Mouse (Mus musculus) T-cell, adult 2 months (primary cell): ENCODE results near the gene Rprd1b.
"Not testable (repeated sequence)": the region's sequence is repeated elsewhere in the genome, so short reads cannot be mapped to it uniquely, and the experiment has no call there.

Experiments used
- DNase-seq: peaks from one replicate; pipeline ENCODE4 v3.0.0; 2022; ENCODE audit warnings: low spot score

Gene Rprd1b

DNA sequence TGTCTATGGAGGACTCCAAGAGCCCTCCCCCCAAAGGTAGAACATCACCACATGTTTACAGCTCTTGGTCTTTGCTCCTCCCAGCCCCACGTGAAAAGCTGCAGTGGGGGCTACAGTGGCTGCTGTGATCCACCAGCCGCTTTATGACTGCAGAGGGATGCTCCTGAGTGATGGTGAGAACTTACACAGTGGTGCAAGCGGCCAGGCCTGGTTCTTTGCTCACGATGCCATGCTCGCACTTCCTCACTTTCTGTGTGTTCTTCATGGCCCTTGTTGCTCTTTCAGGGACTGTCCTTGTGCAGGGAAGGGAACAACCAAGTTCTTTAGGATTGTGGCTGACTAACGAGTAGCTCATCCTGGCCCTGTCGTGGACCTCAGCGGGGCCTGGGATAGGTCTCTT is 15.2 kb downstream of the Rprd1b start:
- no peak for DNase-seq

DNA sequence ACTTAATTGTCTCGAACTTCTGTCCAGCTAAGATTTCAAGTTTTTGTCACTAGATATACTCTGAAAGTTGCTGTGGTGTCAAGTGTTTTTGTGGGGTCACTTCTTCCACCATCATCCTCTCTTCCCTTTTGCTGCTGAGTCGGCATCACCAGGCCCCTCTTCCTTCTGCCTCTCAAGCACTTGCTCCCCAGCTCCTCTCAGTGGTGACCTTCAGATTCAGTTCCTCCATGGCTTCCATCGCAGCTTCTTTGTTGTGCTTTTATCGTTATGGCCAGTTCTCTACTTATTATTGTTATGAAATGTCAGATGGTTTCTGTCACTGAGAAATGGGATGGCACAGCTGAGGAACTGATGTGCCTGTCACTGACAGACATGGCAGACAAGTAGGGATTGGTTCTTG is 17.9 kb downstream of the Rprd1b start:
- DNase-seq: no peak

DNA sequence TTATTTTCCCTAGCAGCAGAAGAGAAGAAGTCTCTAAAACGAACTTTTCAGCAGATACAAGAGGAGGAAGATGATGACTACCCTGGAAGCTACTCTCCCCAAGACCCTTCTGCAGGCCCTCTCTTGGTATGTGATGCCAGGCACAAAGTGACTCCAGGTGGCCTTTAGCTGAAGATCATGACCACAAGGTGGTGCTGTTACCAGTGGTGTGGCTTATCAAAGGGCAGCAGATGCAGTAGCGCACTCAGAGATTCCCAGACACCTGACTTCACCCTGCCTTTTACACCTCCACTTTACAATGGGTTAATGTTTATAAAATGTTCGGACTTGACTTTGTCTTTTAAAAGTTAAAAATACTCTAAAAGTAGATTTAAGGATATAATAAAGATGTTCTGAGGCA is 19.6 kb downstream of the Rprd1b start:
- DNase-seq: peak; percentile 46

DNA sequence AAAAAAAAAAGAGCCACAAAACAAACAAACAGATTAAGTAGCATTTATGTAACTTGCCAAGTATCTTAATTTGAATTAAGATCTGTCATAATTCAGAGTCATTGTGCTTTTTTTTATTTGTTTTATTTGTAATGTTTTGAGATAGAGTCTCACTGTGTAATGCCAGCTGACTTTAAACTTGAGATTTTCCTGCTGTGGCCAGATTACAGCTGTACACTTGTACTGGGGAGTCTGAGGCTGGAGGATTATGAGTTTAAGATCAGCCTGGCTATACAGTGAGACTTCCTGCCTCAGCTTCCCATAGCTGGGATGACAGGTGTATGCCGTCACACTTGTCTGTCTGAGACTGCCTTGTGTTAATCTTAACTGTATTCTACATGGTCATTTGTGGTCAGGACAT is 20.4 kb downstream of the Rprd1b start:
- no peak for DNase-seq

DNA sequence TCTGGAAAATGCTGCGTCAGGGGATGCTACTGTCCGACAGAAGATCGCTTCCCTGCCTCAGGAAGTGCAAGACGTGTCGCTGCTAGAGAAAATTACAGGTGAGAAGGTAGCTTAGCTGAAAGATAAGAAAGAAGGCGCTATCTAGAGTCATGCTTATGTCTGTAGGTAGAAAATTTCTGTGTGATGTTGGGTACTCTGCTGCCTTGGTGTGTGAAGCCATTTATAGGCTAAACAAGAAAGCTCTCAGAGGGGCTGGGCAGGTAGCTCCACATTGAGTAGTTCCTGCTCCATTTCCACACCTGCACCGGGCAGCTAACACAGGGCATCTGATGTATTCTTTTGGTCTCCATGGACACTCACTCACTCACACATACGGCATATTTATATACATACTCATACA is 21.8 kb downstream of the Rprd1b start:
- no peak for DNase-seq

DNA sequence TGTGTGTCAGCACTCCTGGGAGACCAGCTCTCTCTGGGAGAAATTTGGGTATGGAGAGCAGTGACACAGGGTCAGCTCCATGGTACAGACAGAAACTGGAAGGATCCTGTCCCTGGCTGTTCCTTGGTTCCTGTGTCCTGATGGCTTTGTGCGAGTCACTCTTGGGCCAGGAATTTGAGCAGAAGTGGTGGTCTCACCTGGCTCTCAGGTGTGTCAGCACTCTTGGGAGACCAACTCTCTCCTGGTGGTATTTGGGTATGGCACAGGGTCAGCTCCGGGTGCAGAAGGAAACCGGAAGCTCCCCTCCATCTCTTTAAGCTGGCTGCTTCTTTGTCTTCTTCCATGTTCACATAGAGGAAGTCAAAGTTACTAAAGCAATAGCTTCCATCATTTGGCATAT is 26.3 kb downstream of the Rprd1b start:
- DNase-seq: no peak

DNA sequence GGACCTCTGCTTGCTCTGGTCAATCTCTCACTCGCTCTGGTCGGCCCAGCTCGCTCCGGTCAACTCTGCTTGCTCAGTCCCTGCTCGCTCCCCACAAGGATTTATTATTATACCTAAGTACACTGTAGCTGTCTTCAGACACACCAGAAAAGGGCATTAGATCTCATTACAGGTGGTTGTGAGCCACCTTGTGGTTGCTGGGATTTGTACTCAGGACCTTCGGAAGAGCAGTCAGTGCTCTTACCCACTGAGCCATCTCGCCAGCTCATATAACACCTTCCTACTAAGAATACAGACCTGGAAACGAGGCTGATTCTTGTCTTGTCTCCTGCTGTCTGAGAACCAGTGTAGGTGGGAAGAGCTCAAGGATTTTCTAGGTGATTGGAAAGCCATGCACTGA is 27.1 kb downstream of the Rprd1b start:
- DNase-seq: not testable (repeated sequence)

DNA sequence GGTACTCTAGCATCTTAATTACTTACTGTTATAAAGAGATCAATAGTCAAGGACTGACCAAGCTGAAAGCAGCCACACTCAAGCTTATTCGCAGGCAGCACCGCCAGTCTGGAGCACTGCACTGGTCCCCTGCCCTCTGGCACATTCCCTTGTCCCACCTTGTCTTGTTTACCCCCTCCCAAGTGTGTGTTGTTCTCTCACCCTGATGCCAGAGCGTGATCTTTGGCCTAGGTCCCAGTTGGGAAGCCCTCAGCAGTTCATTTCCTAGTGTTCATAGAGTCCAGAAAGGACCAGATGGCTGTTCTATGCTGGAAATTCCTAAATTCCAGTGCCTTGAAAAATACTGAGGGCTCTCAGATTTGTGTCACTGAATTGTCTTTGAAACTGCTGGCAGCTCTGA is 28.7 kb downstream of the Rprd1b start:
- no peak for DNase-seq

DNA sequence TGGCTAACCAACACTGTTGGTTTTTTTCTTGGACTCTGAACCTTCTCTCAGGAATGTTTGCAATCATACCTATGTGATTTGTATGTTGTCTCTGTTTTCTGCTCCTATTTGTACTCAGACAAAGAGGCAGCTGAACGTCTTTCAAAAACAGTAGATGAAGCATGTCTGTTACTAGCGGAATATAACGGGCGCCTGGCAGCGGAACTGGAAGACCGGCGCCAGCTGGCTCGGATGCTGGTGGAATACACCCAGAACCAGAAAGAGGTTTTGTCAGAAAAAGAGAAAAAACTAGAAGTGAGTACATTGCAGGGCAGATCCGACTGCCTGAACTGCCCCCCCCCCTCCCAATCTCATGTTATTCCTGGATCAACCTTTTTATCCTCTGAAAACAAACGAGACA is 30.2 kb downstream of the Rprd1b start:
- no peak for DNase-seq

DNA sequence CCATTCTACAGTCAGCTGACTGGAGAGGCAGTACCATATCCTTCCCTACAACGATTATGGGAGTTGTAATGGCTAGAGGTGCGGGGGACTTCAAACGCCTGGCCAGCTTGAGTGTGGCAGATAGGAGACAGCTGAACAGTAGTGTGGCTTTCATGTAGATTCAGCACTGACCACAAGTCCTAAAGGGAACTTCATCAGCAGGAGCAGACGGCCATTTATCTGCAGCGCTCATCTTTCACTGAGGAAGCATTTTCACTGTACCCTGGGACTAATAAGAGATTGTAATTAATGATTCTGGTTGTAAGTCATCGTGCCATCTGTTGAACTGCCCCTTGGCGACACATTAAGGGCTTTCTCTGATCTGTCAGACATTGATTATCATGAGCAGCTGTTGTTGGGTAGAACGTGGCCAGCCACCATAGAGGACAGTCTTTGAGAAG is 31.4 kb downstream of the Rprd1b start:
- DNase-seq: no peak

DNA sequence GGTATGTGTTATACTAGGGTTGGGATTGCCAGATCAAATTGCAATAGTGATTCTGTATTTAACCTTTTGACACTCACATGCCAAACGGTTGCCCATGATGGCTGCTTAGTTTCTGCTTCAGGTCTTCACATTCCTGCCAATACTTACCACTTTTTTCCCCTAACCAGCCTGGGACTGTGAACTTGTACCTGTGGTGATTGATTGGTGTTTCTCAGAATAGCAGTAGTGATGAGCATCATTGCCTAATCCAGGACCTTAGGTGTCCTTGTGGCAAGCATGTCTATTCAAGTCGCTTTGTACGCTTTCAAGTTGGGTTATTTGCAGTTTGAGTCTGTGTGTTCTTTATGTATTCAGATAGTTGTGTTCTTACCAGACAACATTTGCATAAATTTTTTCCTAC is 34.7 kb downstream of the Rprd1b start:
- DNase-seq: no peak

DNA sequence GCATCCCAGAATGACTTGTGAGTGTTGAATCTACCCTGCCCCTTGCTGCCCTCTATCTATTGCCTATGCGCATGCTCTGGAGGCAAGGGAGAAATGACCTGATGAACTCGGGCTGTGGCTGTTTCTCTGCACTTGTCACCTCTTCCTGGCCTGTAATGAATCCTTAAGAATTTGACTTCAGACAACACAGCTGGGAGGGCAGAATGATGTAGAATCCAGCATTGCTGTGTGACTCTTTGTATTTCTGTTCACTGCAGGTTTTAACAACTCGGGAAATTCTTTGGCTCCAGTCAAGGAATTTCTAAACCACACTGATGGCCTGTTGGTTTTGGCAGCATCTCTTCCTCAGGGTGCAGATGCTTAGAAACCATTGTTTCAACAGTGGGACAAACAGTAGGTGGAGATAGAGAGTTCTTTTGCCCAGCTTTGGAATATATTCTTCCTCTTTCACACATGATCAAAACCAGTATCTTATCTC is 36.3 kb downstream of the Rprd1b start:
- DNase-seq: no peak

DNA sequence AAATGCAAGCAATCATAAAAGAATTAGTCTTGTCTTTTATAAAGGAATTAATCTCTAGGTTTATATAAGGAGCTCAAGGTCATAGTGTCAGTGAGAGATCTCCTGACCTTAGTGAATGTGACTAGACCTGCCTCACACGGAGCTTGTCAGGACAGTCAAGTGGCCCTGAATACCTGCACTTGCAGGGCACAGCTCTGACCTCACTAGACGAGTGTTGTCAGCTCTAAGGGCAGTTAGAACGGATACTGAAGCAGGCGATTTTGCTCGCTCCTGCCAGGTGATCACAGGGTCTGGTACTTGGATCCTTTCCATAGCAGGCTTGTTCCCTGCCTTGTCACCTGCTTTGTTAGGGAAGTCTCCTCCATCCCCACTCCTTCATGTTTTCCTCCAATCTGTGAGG is 36.8 kb downstream of the Rprd1b start:
- no peak for DNase-seq

DNA sequence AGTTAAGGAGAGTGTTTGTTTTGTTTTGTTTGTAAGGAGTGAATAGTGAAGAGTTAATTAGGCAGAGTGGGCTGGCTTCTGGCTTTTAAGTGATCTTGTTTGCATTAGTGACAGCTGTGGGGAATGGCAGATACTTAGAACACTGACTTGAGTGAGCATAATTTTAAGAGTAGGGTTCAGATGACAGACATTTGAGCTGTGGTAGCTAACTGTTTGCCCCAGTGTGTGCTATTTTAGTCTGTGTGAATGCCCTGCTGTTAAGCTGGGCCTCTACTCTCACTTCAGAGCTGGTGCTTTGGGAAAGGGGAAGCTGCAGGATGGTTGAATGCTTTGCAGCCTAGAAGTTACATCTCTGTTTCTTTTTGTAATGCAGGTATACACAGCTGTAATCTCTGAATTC is 38.2 kb downstream of the Rprd1b start:
- DNase-seq: no peak

DNA sequence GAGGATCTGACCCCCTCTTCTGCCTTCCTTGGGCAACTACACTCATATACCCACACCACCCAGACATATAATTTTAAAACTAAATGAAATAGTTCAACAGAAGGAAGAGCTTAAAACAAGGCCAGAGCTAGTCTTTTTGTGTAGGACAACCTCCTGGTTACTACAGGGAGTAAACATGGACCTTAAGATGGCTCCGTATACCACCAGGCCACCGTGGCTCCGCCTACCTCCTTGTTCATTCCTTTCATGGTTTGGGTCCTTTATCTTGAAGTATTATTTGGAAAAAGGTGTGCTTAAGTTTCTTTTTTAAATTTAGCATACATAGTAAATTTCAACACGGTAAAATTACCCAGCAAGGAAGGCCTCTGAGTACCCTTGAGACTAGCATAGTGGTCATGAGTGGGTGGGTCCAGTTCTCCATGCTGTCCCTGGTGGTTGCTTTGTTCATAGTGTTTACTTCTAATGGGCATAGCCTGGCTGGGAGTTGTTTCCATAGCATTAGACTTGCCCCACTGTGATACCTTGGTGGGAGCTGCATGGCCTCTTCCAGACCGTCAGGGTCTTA is 39.0 kb downstream of the Rprd1b start:
- no peak for DNase-seq

DNA sequence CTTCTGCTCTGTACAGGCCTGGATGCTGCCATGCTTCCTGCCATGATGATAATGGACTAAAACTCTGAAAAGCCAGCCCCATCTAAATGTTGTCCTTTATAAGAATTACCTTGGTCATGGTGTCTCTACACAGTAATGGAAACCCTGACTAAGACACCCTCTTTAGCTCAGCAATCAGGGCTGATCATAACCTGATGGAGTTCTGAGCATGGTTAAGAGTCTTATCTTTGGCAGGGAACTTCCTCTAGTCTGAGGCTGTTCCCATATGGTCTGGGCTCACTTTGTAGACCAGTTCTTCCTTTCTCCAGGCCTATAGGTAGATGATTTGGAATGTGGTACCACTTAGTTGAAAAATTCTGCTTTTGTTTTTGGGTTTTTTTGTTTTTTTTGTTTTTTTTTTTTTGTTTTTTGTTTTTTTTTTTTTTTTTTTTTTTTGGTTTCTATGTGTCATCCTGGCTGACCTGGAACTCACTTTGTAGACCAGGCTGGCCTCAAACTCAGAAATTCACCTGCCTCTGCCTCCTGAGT is 40.2 kb downstream of the Rprd1b start:
- DNase-seq: no peak

DNA sequence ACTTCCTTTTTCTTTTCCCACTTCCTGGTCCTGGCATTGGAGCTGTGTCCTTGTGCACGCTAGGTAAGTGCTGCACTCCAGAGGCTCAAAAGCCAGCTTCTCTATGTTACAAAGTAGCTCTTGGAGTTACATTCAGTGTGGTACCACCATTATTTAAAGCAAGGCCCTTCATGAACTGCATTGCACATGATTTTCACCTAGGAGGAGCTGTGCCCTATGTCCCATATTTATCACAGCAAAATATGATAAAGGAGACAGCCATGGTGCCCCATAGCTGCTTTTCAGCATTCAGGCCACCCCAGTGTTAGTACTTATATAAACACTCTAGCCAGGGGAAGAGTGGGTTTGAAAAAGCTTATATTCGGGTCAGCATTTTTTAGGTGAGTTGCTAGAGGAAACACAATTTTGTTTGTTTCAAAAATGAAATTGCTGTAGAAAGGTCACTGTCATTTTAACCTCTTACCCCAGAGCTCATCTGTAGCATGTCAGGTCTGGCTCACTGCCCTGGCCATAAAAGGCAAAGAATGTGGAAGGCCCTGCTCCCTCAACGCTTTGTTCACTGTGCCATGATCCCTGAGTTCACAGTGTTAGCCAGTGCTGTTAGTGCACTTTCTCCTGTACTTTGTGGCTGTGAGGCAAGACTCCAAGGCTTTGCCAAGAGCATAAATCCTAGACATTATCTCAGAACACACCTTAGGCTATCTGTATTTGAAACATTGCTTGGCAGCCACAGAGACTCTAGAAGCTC is 42.8 kb downstream of the Rprd1b start:
- no peak for DNase-seq

DNA sequence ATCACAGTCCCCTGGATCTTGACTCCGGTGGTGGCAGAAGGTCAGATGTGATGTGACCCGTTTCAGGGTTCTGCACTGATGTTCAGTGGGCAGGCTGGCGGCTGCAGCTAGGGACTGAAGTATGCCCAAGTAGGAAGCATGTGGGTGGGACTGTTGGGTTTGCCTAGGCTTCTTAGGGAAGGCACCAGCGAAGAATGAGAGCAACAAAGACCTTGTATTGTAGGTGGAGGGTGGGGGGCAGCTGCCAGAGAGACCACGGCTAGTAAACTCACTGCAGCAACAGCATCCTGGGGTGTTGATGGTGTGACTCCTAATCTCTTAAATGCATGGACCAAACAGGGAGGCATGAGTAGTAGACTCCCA is 43.3 kb downstream of the Rprd1b start:
- no peak for DNase-seq

DNA sequence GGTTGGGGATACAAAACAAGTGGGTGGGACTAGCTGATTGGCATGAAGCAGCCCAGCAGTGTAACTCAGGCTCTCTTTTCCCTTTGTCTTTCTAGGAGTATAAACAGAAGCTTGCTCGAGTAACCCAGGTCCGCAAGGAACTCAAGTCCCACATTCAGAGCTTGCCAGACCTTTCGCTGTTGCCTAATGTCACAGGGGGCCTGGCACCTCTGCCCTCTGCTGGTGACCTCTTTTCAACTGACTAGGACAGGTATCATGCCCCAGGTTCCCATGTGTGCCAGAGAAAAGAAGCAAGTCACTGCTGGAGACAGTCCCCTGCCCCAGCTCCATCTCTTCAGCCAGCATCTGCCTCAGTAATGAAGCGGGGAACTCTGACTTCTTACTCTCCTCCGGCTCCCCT is 46.5 kb downstream of the Rprd1b start:
- no peak for DNase-seq

DNA sequence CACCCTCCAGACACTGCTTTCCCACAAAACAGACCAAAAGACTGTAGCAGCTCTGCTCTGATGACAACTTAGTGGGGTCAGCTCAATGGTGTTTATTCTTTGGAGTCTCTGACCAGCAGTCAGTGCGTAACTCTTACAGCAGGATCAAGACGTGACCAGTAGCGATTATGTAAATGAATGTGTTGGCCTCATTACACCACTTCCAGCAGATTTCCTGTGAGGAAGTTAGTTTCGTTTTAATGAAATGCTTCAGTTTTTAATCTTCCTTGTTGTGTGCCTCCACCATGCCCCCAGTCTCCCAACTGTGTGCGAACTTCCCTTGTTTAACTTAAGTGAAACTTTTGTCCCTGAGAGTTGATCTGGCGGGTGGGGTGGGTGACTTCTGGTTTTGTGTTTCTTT is 48.4 kb downstream of the Rprd1b start:
- no peak for DNase-seq

DNA sequence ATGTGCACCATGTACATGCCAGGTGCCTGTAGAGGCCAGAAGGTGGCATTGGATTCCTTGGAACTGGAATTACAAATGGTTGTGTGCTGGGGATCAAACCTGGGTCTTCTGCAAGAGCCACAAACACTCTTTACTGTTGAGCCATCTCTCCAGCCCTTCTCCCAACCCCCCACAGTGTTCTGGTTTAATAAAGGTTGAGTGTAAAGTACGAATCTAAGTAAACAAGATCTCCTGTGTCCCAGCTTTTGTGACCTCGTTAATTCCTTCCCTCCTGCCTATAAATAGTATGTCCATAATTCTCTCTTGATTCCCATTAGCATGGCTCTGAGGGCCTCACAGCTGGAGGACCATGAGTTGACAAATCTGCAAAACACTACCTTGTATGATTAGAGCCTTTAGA is 49.7 kb downstream of the Rprd1b start:
- DNase-seq: no peak

DNA sequence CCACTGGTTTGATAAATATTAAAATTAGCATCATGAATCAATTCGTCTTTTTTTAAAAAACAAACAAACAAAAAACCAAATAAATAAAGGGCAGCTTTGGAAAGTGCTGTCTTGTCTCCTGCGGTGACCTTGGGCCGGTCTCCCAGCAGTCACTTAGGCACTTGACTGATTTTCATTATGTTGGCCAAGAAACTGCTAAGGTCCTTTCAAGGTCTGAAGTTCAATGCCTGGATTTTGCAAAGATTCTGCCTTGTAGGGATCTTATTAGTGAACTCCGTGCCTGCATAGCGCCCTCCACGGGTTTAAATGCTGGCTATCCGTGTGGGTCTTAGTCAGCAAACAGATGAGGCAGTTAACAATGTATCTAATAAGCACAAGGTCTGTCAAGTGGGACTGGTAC is 50.7 kb downstream of the Rprd1b start:
- DNase-seq: no peak

DNA sequence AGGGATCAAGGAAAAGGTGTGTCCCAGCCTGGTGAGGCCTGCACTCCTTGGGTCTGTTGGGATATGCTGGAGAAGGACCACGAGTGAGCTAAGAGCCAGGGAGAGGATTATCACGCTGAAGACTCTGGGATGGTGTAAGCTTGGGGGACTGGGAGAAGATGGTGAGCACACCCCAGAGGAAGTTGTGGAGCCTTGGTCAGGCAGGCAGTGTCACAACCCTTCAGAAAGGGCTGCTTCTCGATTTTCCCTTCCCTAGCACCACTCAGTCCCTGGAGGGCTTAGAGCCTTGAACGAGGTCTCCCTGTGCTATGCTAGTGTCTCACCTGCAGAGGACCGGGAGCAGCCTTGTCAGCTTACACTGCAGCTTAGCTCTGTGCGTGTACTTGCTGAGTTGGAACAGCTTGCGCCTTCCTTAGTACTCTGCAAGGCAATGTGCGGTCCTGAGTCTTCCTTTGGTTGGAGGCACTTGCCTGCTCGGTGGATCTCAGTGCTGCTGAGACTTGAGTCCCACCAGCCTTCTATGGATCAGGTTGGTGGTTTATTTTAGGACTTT is 51.6 kb downstream of the Rprd1b start:
- DNase-seq: no peak
